Mouse (Mus musculus): ENCODE results near the gene Sept4. TPM values are rescaled to one million over a fixed set of nuclear protein-coding genes. Genes with fewer than 3 reads are reported as not detected.

Gene Sept4
- total RNA-seq, 2 experiments from 2014 or later: 1.3 TPM; not detected in 1

- ATAC-seq (replicated peaks; ENCODE audit: poor library complexity, severe bottlenecking): no peak
Measured at GRCm38 (mm10) chr11:87596492-87596891, 27.8 kb downstream of the Sept4 start.

DNA sequence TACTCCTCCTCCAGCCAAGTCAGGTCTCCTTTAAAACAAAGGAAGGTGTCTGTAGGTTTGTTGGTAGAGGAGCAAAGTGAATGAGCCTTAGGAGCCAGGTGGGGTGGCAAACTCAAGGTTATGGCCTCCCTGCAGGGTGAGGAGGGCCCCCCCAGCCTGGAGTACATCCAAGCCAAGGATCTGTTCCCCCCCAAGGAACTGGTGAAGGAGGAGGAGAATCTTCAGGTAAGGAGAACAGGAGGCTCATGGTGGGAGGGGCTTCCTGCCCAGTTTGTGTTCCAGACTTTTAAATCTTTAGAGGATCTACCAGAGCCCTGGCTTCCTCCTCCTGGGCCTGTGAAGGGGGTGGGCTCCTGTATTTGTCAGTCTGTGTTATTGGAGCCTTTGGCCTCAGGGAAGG, 28.4 kb downstream of the Sept4 start:
- ATAC-seq (replicated peaks; ENCODE audit: poor library complexity, severe bottlenecking): no peak

- no peak for ATAC-seq (replicated peaks; ENCODE audit: poor library complexity, severe bottlenecking)
Measured at GRCm38 (mm10) chr11:87599395-87600089, 30.8 kb downstream of the Sept4 start.

DNA sequence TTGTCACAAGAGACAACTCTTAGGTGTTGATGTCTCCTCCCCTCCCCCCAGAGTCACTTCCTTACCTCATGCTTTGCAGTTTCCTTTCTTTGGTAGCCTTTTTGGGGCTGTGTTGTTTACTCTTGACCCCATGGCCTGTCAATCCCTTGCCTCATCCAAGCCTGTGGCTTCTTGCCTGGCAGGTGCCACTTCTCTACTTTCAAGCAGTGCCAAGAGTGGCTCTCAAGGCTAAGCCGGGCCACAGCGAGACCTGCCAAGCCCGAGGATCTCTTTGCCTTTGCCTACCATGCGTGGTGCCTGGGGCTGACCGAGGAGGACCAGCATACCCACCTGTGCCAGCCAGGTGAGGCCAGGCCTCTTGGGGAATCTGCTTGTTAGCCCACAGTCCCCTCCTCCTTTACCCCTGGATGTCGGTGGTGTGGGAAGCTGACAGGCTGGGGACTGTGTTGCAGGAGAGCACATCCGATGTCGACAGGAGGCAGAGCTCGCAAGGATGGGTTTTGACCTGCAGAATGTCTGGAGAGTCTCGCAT, 31.7 kb downstream of the Sept4 start:
- ATAC-seq (replicated peaks; ENCODE audit: poor library complexity, severe bottlenecking): no peak

GRCm38 (mm10) chr11:87602234-87602633, 33.5 kb downstream of the Sept4 start:
- ATAC-seq (replicated peaks; ENCODE audit: poor library complexity, severe bottlenecking): no peak

GRCm38 (mm10) chr11:87603571-87603970, 34.9 kb downstream of the Sept4 start:
- ATAC-seq (replicated peaks; ENCODE audit: poor library complexity, severe bottlenecking): no peak

DNA sequence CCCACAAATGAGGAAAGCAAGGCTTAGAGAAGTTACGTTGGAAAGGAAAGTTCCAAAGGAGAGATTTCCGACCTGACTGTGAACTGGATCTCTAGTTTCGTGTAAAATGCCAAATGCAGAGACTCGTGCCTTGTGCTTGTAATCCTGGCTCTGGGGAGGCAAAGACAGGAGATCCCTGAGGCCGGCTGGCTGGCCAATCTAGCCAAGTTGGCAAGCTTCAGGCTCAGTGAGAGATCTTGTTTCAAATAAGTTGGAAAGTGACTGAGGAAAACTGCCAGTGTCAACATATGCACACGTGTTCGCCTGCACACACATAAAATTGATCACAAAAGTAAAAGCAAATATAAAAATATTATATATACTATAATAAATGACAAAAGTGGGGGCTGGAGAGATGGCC, 40.6 kb downstream of the Sept4 start:
- no peak for ATAC-seq (replicated peaks; ENCODE audit: poor library complexity, severe bottlenecking)

- ATAC-seq (replicated peaks; ENCODE audit: poor library complexity, severe bottlenecking): no peak
Measured at GRCm38 (mm10) chr11:87611547-87611946, 42.8 kb downstream of the Sept4 start.

DNA sequence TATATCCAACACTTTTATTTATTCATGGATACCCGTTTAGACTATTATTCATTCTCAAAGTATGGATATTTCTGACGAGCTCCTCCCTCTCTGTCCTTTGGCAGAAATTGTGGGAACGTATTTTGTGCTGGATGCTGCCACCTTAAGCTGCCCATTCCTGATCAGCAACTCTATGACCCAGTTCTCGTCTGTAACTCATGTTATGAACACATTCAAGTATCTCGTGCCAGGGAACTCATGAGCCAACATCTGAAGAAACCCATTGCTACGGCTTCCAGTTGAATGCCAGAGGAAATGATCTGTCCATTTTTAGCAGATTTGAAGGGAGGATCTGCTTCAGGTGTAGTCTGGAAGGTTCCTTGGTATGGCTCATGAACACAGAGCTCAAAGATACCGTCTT, 45.3 kb downstream of the Sept4 start:
- ATAC-seq (replicated peaks; ENCODE audit: poor library complexity, severe bottlenecking): no peak

DNA sequence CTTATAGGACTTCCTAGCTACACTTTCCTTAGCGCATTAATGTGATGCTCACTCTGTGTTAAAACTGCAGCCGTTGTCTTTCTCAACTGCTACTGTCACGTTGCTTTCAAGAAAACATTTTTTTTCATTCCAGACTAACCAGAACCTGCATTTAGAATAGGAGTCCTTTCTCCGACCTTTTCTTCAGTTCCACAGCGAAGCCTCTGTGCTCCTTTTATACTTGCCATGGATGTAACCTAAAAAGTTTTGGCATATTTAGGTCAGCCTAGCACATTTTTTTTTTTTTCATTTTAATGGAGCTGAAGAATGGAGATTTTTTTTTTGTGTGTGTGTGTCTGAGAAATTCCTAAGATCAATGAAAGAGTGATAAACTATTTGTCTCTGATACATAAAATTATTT, 46.8 kb downstream of the Sept4 start:
- ATAC-seq (replicated peaks; ENCODE audit: poor library complexity, severe bottlenecking): no peak

DNA sequence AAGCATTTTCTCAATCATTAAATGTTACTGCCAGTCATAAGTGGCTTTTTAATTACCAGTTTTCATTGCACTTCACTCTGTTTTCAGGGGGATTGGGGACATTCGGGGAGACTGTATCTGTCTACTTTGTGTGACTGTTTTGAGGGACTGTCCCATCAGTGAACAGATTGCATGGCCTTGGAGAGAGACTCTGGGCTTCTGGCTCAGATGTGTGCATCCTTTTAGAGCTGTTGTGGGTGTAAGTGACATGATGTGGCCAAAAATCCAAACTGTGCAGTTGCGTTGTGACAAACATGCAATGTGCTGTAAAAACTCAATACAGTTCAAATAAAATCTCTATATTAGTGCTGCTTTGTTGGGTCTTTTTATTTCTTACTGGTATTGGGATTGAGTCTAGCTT, 47.2 kb downstream of the Sept4 start:
- ATAC-seq (replicated peaks; ENCODE audit: poor library complexity, severe bottlenecking): no peak

DNA sequence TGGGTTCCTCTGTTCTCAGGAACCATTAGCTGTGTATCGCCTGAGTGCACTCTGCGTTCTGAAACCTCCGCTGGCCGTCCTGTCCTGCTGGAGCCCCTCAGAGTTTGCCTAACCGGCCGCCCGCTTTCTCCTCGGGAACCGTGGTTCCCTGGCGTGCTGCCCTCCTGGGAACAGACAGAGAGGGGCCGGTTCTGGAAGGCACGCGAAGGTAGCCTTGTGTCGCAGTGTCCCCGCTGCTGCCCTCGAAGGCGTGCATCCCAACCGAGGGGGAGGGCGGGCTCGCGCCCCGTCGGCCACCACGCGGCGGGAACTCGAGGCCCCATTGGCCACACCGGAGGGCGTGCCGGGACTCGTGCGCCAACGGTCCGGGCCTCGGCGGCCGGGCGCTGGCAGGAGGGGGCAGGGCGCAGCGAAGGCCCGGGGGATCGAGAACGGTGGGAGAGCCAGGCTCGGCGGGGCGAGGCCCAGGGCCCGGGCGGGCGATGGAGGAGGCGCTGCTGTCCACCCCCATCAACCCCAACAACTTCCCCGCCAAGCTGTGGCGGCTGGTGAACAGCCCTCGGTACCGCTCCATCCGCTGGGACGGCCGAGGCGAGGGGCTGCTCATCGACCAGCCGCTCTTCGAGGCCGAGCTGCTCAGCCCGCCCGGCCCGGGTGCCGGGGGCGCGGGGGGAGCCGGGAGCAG, 48.2 kb downstream of the Sept4 start, which contains the start of gene Hsf5:
Gene Hsf5 (plus strand): TSS at position 375 of the 685 bp plus-strand sequence.
- ATAC-seq (replicated peaks; ENCODE audit: poor library complexity, severe bottlenecking): no peak

- ATAC-seq (replicated peaks; ENCODE audit: poor library complexity, severe bottlenecking): no peak
Measured at GRCm38 (mm10) chr11:87617606-87618005, 48.9 kb downstream of the Sept4 start.

DNA sequence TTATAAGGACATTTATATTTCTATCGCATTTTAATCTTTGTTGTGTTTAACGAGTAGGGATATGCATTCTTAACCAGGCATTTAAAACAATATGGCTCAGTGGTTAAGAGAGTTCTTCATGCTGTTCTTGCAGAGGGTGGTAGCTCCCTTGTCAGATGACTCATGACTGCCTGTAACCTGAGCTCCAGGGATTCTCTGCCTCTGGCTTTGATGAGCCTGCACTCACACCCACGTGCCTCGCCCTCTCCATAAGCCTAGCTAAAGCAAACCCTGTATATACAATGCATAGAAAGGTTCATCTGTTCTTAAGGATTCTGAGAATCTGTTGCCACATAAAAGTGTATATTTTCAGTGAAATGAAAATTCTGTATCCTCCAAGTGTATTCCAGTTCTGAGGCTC, 54.5 kb downstream of the Sept4 start:
- ATAC-seq (replicated peaks; ENCODE audit: poor library complexity, severe bottlenecking): no peak

GRCm38 (mm10) chr11:87629859-87630258, 61.2 kb downstream of the Sept4 start:
- ATAC-seq (replicated peaks; ENCODE audit: poor library complexity, severe bottlenecking): peak; percentile 74

DNA sequence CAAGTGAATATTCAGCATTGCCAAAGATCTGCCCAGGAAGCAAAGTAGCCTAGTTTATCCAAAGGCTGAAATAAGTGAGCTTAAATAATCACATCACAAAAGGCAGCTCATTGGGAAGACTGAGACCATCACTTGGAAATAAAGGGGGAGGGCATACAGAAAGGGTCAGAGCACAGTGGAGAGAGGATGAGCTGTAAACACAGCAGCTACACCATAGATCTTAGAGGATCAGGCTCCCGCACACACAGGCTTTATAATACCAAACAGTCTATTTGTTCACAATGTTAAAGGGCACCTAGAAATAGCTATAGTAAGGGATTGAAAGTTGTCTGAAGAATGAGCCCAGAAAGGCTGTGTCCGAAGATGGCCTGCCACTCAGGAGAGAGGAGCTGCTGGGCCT, 70.1 kb downstream of the Sept4 start:
- no peak for ATAC-seq (replicated peaks; ENCODE audit: poor library complexity, severe bottlenecking)

- ATAC-seq (replicated peaks; ENCODE audit: poor library complexity, severe bottlenecking): peak; percentile 99
Measured at GRCm38 (mm10) chr11:87639206-87639605, 70.5 kb downstream of the Sept4 start.

Other genes starting within 250 kb of the Sept4 start
- 0.56 TPM in 1 of 2 replicates, not detected in the other for gene Ppm1e, start 209.9 kb upstream of the Sept4 start, total RNA-seq (2014; fragmentation: Nextera tagmentation)
- gene Ppm1e, start 209.9 kb upstream of the Sept4 start, total RNA-seq (2017): 1.8 and 2.0 TPM in 2 replicates
- 1.8 and 6.5 TPM in 2 replicates for gene Rad51c, start 163.9 kb upstream of the Sept4 start, total RNA-seq (2014; fragmentation: Nextera tagmentation)
- gene Rad51c, start 163.9 kb upstream of the Sept4 start, total RNA-seq (2017): 6.3 and 7.8 TPM in 2 replicates
- gene Tex14, start 163.8 kb upstream of the Sept4 start, total RNA-seq (2014; fragmentation: Nextera tagmentation): not detected in 2 replicates
- gene Tex14, start 163.8 kb upstream of the Sept4 start, total RNA-seq (2017): not detected in 2 replicates
- not detected in 2 replicates for gene Gm11492, start 2.2 kb upstream of the Sept4 start, total RNA-seq (2014; fragmentation: Nextera tagmentation)
- not detected in 2 replicates for gene Gm11492, start 2.2 kb upstream of the Sept4 start, total RNA-seq (2017)
- gene Mtmr4, start 23.3 kb downstream of the Sept4 start, total RNA-seq (2014; fragmentation: Nextera tagmentation): 25.2 and 25.4 TPM in 2 replicates
- 20.3 and 22.6 TPM in 2 replicates for gene Mtmr4, start 23.3 kb downstream of the Sept4 start, total RNA-seq (2017)
- not detected in 2 replicates for gene Hsf5, start 48.3 kb downstream of the Sept4 start, total RNA-seq (2014; fragmentation: Nextera tagmentation)
- not detected in 2 replicates for gene Hsf5, start 48.3 kb downstream of the Sept4 start, total RNA-seq (2017)
- 4.5 and 16.1 TPM in 2 replicates for gene Rnf43, start 93.8 kb downstream of the Sept4 start, total RNA-seq (2014; fragmentation: Nextera tagmentation)
- gene Rnf43, start 93.8 kb downstream of the Sept4 start, total RNA-seq (2017): 4.2 and 6.7 TPM in 2 replicates
- gene Supt4a, start 168.6 kb downstream of the Sept4 start, total RNA-seq (2014; fragmentation: Nextera tagmentation): 130 and 136 TPM in 2 replicates
- 58.6 and 81.1 TPM in 2 replicates for gene Supt4a, start 168.6 kb downstream of the Sept4 start, total RNA-seq (2017)
- gene Tspoap1, start 191.6 kb downstream of the Sept4 start, total RNA-seq (2014; fragmentation: Nextera tagmentation): 100 and 132 TPM in 2 replicates
- 51.8 and 56.2 TPM in 2 replicates for gene Tspoap1, start 191.6 kb downstream of the Sept4 start, total RNA-seq (2017)
- 13,307 and 13,753 TPM in 2 replicates for gene Mpo, start 224.7 kb downstream of the Sept4 start, total RNA-seq (2014; fragmentation: Nextera tagmentation)
- 9,750 and 13,011 TPM in 2 replicates for gene Mpo, start 224.7 kb downstream of the Sept4 start, total RNA-seq (2017)

All from granulocyte monocyte progenitor cell, adult 5-6 weeks (primary cell).